Mouse (Mus musculus) adrenal gland, postnatal 10 days (tissue): ENCODE measurements around the gene Pik3r2. TPM values are rescaled to one million over a fixed set of nuclear protein-coding genes. Genes with fewer than 3 reads are reported as not detected.

Experiments used
- DNase-seq: peaks from one replicate; pipeline ENCODE4 v3.0.0; 2021; ENCODE audit warnings: mixed read lengths
- microRNA-seq: library from miRNA; unstranded; fragments of <30 nt; microRNA quantifications from one replicate; pipeline ENCODE4 v1.2.0, GENCODE M21; 2021
- total RNA-seq, 2 experiments: library from RNA; stranded (reverse); gene quantifications; 2 replicates each; pipeline ENCODE4 v1.2.3; 2021

The Pik3r2 gene
- total RNA-seq, 2 experiments from 2014 or later = 37.7 to 46.4 TPM

DNA sequence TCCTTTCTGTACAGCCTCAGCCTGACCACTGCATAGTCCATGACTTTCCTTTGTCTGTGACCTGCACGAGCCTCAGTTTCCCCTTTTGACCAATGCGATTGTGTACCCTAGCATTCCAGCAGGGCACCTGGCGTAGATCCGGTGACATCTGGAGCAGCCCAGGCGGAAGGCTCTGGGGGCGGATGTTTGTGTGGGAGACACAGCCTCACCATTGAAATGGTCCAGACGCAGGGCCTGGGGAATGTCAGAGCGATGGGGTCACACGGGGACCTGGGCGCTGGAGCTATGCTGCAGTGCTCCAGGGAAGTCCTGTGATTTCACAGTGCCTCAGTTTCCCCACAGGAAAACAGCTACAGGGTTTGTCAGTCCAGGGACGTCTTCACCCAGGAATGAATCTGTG is 34.3 kb downstream of the Pik3r2 start:
- DNase-seq = no peak

DNA sequence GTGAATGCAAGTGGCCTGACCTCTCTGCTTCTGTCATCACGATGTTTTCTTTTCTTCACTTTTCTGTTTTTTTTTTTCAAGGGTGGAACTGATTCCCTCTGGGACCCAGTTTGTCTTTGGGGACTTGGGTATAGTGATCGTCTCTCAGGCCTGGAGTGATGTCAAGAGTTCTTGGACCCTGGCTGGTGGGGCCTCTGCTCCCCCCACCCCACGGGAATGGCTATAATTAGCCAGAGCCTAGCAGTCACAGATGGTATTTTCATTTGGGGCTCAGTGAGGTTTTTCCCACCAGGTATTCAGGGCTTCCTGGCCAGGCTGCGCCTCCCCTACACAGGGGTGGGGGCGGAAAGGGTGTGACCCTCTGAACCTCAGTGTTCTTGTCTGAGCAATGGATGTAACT is 34.9 kb downstream of the Pik3r2 start:
- no peak for DNase-seq

DNA sequence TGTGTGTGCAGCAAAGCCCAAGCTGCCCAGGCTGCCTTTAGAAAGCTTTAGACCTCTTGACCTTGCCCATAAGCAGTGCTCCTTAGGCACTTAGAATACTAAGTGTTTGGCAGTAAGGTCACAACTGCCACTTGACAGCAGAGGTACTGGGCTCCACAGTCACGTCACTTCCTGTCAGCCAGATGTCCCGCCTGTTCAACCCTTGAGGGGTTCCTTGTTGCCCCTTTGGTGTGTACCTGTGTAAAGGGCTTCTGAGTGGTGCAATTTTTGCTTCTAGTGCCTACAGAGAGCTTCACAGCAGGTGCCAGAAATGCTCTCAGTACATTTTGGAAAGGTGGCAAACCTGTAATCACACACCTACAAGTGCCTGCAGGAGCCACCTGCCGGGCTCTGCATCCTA is 38.3 kb downstream of the Pik3r2 start:
- DNase-seq = no peak

DNA sequence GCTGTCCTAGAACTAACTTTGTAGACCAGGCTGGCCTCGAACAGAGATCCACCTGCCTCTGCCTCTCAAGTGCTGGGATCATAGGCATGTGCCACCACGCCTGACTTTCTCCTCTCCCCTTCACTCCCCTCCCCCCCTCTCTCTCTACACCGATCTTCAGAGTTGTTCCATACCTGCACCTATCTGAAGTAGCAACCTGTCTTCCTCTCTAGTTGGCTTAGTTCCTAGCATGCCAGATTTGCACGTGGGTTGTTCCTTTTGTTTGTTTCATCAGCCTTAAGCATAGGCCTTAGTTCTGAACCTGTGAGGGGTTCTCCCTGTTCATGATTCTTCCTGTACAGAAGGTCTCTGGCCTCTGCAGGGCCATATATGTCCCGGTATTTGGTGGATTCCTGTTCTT is 38.8 kb downstream of the Pik3r2 start:
- no peak for DNase-seq

DNA sequence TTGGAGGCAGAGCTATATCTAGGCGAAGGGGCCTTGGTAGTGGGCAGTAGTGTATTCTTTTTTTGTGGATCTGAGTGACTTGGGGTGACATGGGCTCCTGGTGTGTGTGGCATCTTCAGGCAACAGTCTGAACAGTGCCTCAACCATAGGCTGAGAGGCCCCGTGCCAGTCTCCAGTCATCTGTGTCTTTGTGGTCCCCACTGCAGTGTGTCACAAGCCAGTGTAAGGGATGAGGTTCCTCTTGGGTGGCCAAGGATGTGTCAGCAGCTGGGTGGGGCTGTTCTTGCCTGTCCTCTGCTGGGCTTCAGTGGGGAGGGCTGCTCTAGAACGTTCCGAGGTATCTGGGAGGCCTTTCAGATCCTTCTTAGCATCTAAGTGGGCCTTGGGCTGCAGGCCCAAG is 45.6 kb downstream of the Pik3r2 start:
- DNase-seq = no peak

DNA sequence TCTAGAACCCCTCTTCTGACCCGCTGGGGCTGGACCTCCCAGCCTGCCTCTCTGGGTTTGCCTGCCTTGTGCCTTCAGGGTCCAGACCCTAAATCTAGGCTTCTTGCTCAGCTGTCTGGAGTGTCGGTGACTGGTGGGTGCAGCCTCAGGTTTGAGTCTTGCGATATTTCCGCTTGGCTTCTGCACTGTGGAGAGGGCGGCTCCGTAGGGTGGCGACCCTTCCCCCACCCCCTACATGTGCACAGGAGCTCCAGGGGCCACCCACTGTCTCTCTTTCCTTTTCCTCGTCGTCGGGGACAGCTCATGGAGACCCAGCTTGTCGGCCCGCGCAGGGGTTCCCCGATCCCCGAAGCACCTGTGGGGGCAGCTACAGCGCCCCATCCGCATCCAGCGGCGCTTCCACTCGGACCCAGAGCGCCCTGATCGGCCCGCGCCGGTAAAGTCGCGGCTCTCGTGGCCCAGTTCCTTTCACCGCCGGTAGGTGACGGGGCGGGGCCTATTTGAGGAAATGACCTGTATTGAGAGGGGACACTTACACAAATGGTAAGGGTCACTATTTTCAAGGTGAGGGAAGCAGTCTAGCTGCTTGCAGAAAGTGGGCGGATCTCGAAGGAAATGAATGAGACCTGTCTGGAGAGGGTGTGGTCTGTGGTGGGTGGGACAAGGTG is 46.6 kb downstream of the Pik3r2 start:
- no peak for DNase-seq

DNA sequence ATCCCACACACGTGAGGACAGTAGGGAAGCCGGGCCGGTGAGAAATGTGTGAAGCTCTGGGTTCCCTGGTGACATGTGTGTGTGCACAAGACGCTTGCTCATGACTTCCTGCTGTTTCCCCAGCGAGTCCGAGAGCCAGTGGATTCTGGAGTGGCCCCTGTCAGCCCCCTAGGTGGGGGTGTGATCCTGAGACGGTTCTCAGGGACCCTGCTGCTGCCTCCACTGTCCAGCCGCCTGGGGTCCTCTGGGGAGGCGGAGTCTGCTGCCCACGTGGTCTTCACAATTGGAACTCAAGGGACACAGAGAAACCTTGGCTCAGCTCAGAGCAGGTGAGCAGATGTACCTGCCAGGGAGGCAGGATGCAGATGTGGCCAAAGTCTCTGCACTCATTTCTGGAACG is 49.8 kb downstream of the Pik3r2 start:
- DNase-seq = no peak

DNA sequence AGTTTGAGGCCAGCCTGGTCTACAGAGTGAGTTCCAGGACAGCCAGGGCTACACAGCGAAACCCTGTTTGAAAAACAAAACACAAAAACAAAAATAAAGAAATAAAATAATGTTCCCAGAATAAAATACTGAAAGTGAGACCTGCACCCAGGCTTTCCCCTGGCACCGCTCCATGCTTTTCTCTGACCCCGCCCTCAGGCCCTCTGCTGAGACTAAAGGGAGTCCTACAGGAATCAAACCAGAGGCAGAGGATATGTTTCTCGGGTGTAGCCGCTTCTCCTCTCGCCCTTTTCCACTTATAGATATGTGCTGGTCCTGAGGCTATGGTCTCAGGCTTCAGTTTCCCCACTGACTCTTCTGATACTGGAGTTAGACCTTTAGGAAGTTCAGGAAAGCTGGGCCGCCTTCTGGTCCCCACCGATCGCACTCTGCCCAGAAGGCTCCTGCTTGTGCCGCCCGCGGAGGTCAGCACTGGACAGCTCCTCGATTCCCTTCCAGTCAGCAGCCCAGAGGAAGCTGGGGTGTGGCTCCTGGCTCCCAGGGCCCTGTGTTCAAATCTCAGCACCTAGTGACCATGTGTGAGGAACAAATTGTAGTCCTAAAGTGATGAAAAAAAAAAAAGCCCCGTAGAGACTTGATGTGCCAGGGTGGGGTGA is 50.6 kb downstream of the Pik3r2 start:
- DNase-seq = peak; percentile 72

DNA sequence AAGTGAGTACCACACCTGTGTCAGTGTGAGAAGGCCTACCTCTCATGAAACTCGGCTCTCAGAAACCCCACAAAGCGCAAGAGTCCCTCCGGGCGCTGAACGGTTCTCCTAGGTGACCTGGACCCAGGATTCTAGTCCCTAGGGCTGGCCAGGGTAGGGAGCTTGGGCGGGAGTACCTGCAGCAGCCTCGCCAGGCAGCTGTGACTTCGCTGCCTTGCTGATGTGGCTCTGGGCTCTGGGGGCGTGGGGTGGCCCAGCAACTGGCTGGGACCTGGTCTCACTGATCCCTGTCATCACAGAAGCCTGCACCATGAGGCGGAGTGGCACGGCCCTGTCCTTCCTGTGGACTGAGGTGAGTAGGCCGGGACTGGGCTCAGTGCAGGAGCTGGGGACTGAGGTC is 52.3 kb downstream of the Pik3r2 start:
- no peak for DNase-seq

DNA sequence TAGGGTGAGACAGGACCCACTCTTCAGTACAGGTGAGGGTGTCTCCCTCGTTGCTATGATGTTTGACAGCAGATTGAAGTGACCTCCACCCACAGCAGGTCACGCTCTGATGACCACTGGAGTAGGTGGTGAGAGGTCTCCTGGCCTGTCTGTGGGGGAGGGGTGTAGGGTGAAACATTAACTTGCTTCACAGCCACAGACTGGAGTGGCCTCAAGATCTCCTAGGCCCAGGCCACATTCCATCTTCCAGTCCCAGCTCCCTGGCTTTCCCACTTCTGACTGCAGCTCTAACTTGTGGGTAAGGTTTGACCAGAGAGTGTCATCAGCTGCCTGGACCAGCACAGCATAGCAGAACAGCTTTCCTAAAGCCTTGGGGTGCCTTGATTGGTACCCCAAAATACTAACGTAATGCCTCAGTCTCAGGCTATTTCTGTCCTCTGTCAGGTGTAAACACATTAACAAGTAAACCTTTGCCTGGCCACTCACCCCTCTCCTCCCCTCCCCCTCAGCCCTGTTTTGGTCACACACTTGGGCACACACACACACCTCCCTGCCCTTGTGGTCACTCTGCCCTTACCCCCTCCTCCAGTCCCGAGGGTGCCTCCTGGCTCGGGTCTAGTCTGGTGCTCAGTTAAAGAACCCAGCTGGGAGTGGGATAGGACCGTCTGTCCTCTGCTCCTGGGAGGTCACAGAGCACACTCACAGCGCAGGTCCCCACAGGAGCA is 52.9 kb downstream of the Pik3r2 start, which contains the start of gene Pde4c:
Pde4c (plus strand) TSS at position 235 of the 725 bp plus-strand sequence.
- no peak for DNase-seq

DNA sequence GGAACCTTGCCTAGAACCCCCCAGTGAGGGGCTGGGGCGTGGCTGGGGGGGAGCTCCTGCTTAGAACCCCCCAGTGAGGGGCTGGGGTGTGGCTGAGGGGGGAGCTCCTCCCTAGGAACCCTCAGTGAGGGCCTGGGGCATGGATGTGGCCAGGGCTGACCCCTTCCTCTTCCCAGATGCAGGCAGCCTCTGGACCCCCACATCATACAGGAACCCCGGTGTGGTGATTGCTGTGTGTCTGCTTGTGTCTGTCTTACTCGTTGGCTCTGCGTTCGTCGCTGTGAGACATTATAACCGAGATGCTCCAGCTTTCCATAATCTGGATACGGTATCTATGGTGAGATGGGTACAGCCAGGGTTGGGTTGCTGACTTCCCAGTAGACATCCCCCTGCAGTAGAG is 54.9 kb downstream of the Pik3r2 start:
- DNase-seq = no peak

DNA sequence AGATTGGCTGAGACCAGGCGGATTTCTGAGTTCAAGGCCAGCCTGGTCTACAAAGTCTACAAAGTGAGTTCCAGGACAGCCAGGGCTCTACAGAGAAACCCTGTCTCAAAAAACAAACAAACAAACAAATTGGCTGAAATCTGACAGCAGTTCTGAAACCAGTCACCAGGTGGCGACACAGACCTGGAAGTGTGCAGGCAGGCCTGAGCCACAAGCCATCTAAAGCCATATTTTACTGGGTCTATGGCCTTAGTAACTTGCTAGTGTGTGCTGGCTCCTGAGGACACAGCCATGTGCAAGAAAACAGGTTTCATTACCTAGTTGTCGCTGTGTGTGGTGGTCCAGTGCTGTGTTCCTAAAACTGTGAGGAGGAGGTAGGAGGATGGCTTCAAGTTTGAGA is 55.8 kb downstream of the Pik3r2 start:
- DNase-seq = peak; percentile 87

DNA sequence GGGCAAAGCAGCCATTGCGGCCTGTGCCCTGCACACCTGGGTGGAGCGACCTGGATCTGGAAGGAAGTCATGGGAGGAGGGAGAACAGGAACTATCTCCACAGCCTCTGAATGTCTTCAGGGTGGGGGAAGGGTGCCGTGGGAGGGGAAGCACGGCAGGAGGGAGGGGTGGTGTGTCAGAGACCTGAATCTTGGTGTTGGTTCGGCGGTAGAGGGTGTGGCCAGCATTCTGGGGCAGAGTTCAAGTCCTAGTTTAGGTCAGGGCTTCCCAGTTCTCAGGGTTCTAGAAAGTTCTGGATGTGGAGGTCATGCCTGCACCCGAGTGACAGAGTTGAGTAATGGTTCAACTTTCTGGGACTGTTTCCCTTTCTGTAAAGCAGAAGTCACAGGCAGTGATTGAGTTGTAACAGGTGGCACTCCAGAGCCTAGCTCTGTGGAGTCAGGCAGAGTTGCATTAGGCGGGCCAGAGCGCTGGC is 56.7 kb downstream of the Pik3r2 start:
- DNase-seq = no peak

DNA sequence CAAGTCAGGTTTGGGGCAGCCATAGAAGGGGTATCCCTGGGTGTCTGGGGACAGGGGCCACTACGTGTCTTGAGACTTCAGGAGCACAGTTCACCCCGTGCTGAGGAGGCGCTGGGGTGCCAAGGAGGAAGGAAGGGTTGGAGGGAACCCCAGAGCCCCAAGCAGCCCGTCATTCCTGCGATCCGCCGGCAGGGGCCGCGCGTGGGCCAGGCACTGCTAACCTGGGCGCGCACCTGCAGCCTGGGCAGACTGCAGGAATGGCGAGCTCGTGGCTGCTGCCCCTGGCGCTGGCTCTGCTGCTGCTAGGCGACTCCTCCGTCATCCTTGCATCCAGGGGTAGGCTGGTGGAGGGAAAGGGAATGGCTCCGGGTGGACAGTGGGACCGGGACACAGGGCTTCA is 58.2 kb downstream of the Pik3r2 start, which contains the start of gene Gm3336:
Gm3336 (plus strand) TSS at position 247 of the 400 bp plus-strand sequence.
- peak; percentile 78 for DNase-seq

Small RNA genes within 50 kb of the gene (microRNA-seq; reads per million reads assigned to microRNA genes)
- not detected for gene Mir7240

Other genes starting within 250 kb of the Pik3r2 start
- 100 to 1,000 TPM; 226 to 250 TPM for gene Fkbp8, start 249.0 kb downstream of the Pik3r2 start, total RNA-seq
- 10 to 100 TPM; 84.0 to 97.4 TPM for gene Kxd1, start 248.8 kb downstream of the Pik3r2 start, total RNA-seq
- 10 to 100 TPM; 22.2 to 26.3 TPM for gene Ell, start 237.3 kb downstream of the Pik3r2 start, total RNA-seq
- gene Isyna1, start 182.3 kb downstream of the Pik3r2 start, total RNA-seq = 10 to 100 TPM; 59.4 to 59.8 TPM
- gene Ssbp4, start 167.8 kb downstream of the Pik3r2 start, total RNA-seq = 10 to 100 TPM; 92.0 to 96.9 TPM
- gene Lrrc25, start 160.6 kb downstream of the Pik3r2 start, total RNA-seq = 1 to 10 TPM; 3.3 to 3.6 TPM
- gene Gdf15, start 144.3 kb downstream of the Pik3r2 start, total RNA-seq = 1 to 10 TPM in 1 of 2 experiments, under 1 TPM in 1; 0.79 to 1.7 TPM
- 10 to 100 TPM; 65.7 to 80.6 TPM for gene Pgpep1, start 116.3 kb downstream of the Pik3r2 start, total RNA-seq
- gene Lsm4, start 103.5 kb downstream of the Pik3r2 start, total RNA-seq = 10 to 100 TPM; 91.5 to 94.7 TPM
- 100 to 1,000 TPM; 149 to 185 TPM for gene Jund, start 77.8 kb downstream of the Pik3r2 start, total RNA-seq
- under 1 TPM; 0.15 to 0.30 TPM for gene Iqcn, start 73.3 kb downstream of the Pik3r2 start, total RNA-seq
- not detected for gene Gm3336, start 58.2 kb downstream of the Pik3r2 start, total RNA-seq
- gene Pde4c, start 53.0 kb downstream of the Pik3r2 start, total RNA-seq = 1 to 10 TPM; 2.4 to 2.8 TPM
- gene Rab3a, start 22.0 kb downstream of the Pik3r2 start, total RNA-seq = 10 to 100 TPM; 53.3 to 53.9 TPM
- gene Mpv17l2, start 15.8 kb downstream of the Pik3r2 start, total RNA-seq = 100 to 1,000 TPM in 1 of 2 experiments, 10 to 100 TPM in 1; 92.9 to 106 TPM
- 10 to 100 TPM; 17.7 to 22.8 TPM for gene Mast3, start 28.3 kb upstream of the Pik3r2 start, total RNA-seq
- gene Il12rb1, start 31.7 kb upstream of the Pik3r2 start, total RNA-seq = under 1 TPM; 0.67 to 0.87 TPM
- gene Arrdc2, start 63.0 kb upstream of the Pik3r2 start, total RNA-seq = 10 to 100 TPM; 11.2 to 13.8 TPM
- gene Kcnn1, start 86.5 kb upstream of the Pik3r2 start, total RNA-seq = 1 to 10 TPM; 3.0 to 3.1 TPM
- gene Ccdc124, start 97.2 kb upstream of the Pik3r2 start, total RNA-seq = 10 to 100 TPM; 42.0 to 42.6 TPM
- under 1 TPM; 0.27 to 0.42 TPM for gene Slc5a5, start 116.0 kb upstream of the Pik3r2 start, total RNA-seq
- gene Rpl18a, start 120.7 kb upstream of the Pik3r2 start, total RNA-seq = 1,000 to 10,000 TPM; 1,717 to 1,755 TPM
- gene Map1s, start 129.2 kb upstream of the Pik3r2 start, total RNA-seq = 10 to 100 TPM; 26.7 to 30.2 TPM